Mouse (Mus musculus) layer of hippocampus, adult 9-10 months (tissue): ENCODE measurements at regions not wholly inside any gene's neighbourhood (a gene's known extent, or its start where the extent isn't known, plus 50 kb on each side); places are given as distances from the start of the nearest gene placed in this dataset.

Source experiments
- DNase-seq: peaks from one replicate; pipeline ENCODE4 v3.0.0; 2022; ENCODE audit warnings: low spot score

- no peak for DNase-seq
Measured at GRCm38 (mm10) chr9:104496220-104496619, 50.9 kb upstream of the Cpne4 start.

- no peak for DNase-seq
Measured at GRCm38 (mm10) chr9:104490696-104491095, 56.4 kb upstream of the Cpne4 start.

GRCm38 (mm10) chr9:104489383-104489782 is 57.7 kb upstream of the Cpne4 start:
- no peak for DNase-seq

- no peak for DNase-seq
Measured at GRCm38 (mm10) chr9:104482440-104482839, 64.6 kb upstream of the Cpne4 start.

- DNase-seq: no peak
Measured at GRCm38 (mm10) chr9:104480683-104481082, 66.4 kb upstream of the Cpne4 start.

- DNase-seq: no peak
Measured at GRCm38 (mm10) chr9:104474831-104475230, 72.3 kb upstream of the Cpne4 start.

- DNase-seq: no peak
Measured at GRCm38 (mm10) chr9:104467238-104467637, 79.8 kb upstream of the Cpne4 start.

GRCm38 (mm10) chr9:104463701-104464100 is 83.4 kb upstream of the Cpne4 start:
- DNase-seq: no peak

GRCm38 (mm10) chr9:104460133-104460532 is 87.0 kb upstream of the Cpne4 start:
- DNase-seq: no peak

GRCm38 (mm10) chr9:104457635-104458034 is 89.5 kb upstream of the Cpne4 start:
- peak; percentile 21 for DNase-seq

GRCm38 (mm10) chr9:104448577-104449165 is 98.4 kb upstream of the Cpne4 start:
- no peak for DNase-seq

- DNase-seq: peak; percentile 18
Measured at GRCm38 (mm10) chr9:104444906-104445305, 102.2 kb upstream of the Cpne4 start.

GRCm38 (mm10) chr9:104443236-104443635 is 103.8 kb upstream of the Cpne4 start:
- DNase-seq: no peak

- no peak for DNase-seq
Measured at GRCm38 (mm10) chr9:104413021-104413420, 75.5 kb upstream of the Acpp start.

GRCm38 (mm10) chr9:104410211-104410610 is 72.7 kb upstream of the Acpp start:
- no peak for DNase-seq

GRCm38 (mm10) chr9:104409381-104409780 is 71.8 kb upstream of the Acpp start:
- DNase-seq: no peak

GRCm38 (mm10) chr9:104408571-104409294 is 71.2 kb upstream of the Acpp start:
- peak; percentile 38 for DNase-seq

- DNase-seq: no peak
Measured at GRCm38 (mm10) chr9:104407559-104408376, 70.2 kb upstream of the Acpp start.

GRCm38 (mm10) chr9:104407011-104407410 is 69.5 kb upstream of the Acpp start:
- no peak for DNase-seq

GRCm38 (mm10) chr9:104406491-104406890 is 68.9 kb upstream of the Acpp start:
- DNase-seq: no peak

GRCm38 (mm10) chr9:104403863-104404262 is 66.3 kb upstream of the Acpp start:
- no peak for DNase-seq

- DNase-seq: no peak
Measured at GRCm38 (mm10) chr9:104401673-104402072, 64.1 kb upstream of the Acpp start.

- no peak for DNase-seq
Measured at GRCm38 (mm10) chr9:104399927-104400326, 62.4 kb upstream of the Acpp start.
